Mouse (Mus musculus): ENCODE measurements around the gene Eaf2.

- peak; percentile 59 for TF ChIP-seq CTCF (IDR thresholded peaks at IDR 0.05)
- no peak for TF ChIP-seq POLR2A (IDR thresholded peaks at IDR 0.05; ENCODE audit: insufficient read depth, low read depth, low read length)
Observed at GRCm38 (mm10) chr16:36884881-36885280, 10.1 kb upstream of the Eaf2 start.

All from heart, adult 2 months (tissue).